Mouse (Mus musculus) heart, postnatal 36 days (tissue): ENCODE data around the gene Slc25a11. TPM values are rescaled to one million over a fixed set of nuclear protein-coding genes. Genes with fewer than 3 reads are reported as not detected.

Source experiments
- DNase-seq, 2 experiments: peaks; one replicate each; pipeline ENCODE4 v3.0.0; 2021 to 2022
- intact Hi-C: fragments of 180-260 bp; cut with DNase I; formaldehyde crosslinking; loops from one replicate; pipeline ENCODE4 v1.15.1; 2025
- total RNA-seq, 2 experiments: library from RNA; stranded (reverse); gene quantifications; 2 replicates each; pipeline ENCODE4 v1.2.3; 2021

Slc25a11 gene
- total RNA-seq, 2 experiments from 2014 or later: 570 to 607 TPM

DNA sequence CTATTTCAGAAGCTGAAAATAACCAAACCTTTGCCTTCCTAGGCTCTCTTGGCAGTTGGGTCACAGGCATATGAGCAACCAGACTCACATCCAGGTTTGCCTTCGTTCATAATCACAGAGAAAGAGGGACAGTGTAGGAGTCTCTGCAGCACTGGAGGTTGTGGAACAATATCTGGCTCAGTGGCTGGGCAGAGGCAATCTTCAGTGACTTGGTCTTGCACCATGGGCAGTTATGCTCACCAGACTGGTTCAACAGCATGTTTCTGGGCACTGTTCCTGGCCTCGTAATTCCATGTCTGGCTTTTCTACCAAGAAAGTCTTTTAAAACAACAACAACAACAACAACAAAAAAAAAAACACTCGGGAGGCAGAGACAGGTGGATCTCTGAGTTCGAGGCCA, 11.7 kb downstream of the Slc25a11 start:
- intact Hi-C loops: no loop called here
- DNase-seq: no peak

GRCm38 (mm10) chr11:70630129-70630528, 17.1 kb downstream of the Slc25a11 start:
- no peak for DNase-seq
- intact Hi-C loops: no loop called here

GRCm38 (mm10) chr11:70629557-70629956, 17.7 kb downstream of the Slc25a11 start:
- DNase-seq: no peak
- intact Hi-C loops: loop anchor here (1.0 kb wide), 1 partner anchor 126 kb away; no protein-coding TSS in a partner anchor

GRCm38 (mm10) chr11:70628431-70628830, 18.8 kb downstream of the Slc25a11 start:
- no peak for DNase-seq
- intact Hi-C loops: no loop called here

GRCm38 (mm10) chr11:70626877-70627276, 20.4 kb downstream of the Slc25a11 start:
- intact Hi-C loops: no loop called here

DNA sequence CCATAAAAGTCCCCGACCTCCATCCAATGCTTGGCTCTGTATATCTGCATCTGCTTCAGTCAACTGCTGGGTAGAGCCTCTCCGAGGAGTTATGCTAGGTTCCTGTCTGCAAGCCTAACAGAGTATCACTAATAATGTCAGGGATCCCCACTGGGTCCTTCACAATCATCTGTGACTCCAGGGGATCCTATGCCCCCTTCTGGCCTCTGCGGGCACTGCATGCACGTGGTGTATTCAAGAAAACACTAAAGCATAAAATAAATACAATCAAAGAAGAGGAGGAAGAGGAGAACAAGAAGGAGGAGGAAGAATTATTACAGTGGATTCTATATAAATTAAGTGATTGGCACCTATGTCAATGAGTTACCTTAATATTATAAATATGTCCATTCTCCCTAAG, 21.8 kb downstream of the Slc25a11 start:
- peak in 1 of 2 experiments; percentile 64 for DNase-seq
- intact Hi-C loops: no loop called here

More at GRCm38 (mm10) chr11:70626877-70627276, 20.4 kb downstream of the Slc25a11 start:
- DNase-seq: no peak

GRCm38 (mm10) chr11:70623053-70623742, 24.1 kb downstream of the Slc25a11 start:
- intact Hi-C loops: no loop called here
- DNase-seq: no peak

DNA sequence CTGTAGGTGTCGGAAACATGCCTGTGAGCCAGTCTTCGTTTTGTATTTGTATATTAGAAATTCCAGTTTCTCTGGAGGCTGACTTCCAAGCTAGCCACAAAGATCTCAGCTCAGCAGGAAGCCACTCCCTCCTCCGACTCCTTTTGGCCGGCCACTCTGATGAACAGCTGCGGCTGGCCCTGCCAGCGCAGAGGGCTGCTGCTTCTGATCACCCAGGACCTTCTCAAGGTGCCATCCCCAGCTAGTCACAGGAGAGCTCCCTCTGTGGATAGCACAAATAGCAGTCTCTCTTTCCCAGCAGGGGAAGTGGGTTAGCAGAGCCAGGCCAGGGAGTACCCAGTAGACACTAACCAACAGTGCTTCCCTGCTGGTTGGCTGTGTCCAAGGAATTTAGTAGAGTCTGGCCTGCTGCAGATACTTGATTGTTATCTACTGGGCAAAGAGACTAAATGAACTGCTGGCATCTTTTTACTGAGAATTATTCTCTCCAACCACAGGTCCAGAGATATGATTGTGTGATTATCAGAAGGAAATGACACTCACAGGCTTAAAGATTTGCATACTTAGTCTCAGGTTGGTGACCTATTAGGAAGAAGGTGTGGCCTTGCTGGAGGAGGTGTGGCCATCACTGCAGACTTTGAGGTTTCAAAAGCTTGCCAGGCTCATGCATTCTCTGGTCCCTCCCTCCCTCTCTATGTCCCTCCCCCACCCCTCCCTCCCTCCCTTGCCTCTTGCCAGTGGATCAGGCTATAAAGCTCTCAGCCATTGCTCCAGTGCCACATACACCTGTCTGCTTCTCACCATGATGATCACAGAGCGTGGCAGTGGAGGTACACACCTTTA, 25.1 kb downstream of the Slc25a11 start:
- intact Hi-C loops: no loop called here
- no peak for DNase-seq

GRCm38 (mm10) chr11:70619101-70619500, 28.2 kb downstream of the Slc25a11 start, which contains the start of gene Chrne:
Chrne (minus strand) TSS chr11:70619216.
- no peak for DNase-seq
- intact Hi-C loops: no loop called here

DNA sequence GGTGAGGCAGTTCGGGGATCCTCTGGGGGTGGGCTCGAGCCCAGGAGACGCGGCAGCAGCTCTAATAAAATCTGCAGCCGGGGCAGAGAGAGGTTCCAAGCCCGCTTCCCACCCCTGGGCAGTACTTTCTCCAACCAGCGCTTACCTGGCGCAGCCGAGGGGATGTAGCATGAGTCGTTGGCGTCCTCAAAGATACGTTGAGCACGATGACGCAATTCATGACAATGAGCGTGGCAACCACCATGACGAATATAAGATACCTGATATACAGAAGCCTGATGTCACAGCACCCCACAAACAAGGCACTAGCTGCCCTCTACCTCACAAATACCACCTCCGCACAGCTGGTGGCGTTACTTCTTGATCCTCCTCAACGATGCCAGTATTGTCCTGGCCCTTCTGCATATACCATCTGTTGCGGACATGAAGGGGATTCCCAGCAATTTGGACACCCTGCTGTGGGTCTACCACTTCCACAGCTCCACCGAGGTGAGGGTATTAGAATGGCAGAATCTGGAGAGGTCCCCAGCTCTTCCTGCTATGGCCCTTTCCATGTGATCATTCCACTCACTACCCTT, 31.7 kb downstream of the Slc25a11 start, which contains the start of gene 4930544D05Rik:
TSS of gene 4930544D05Rik (plus strand) at position 333 of the 578 bp plus-strand sequence.
- DNase-seq: no peak
- intact Hi-C loops: no loop called here

- DNase-seq: peak; percentile 68 to 70
- intact Hi-C loops: no loop called here
Measured at GRCm38 (mm10) chr11:70615074-70615473, 32.2 kb downstream of the Slc25a11 start.

DNA sequence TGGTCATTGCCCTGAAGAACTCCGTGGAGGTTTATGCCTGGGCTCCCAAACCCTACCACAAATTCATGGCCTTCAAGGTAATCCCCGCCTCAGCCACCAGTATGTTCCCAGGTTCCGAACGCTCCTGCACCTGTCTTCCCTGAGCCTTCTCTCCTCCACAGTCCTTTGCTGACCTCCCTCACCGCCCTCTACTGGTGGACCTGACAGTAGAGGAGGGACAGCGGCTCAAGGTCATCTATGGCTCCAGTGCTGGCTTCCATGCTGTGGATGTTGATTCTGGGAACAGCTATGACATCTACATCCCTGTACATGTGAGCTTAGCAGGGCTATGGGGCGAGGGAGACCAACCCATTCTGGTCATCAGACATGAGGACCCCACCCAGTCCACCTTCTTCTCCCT, 34.8 kb downstream of the Slc25a11 start:
- intact Hi-C loops: no loop called here
- no peak for DNase-seq

- DNase-seq: no peak
- intact Hi-C loops: no loop called here
Measured at GRCm38 (mm10) chr11:70610752-70611151, 36.5 kb downstream of the Slc25a11 start.

GRCm38 (mm10) chr11:70608381-70609066, 38.8 kb downstream of the Slc25a11 start:
- intact Hi-C loops: loop anchor here (5.0 kb wide), 1 partner anchor 176 kb away; the partner anchor contains the start of gene Arrb2
- DNase-seq: no peak

GRCm38 (mm10) chr11:70607611-70608010, 39.7 kb downstream of the Slc25a11 start:
- intact Hi-C loops: loop anchor here (5.0 kb wide), 1 partner anchor 175 kb away; the partner anchor contains the start of gene Arrb2

GRCm38 (mm10) chr11:70606717-70607116, 40.6 kb downstream of the Slc25a11 start:
- intact Hi-C loops: loop anchor here (5.0 kb wide), 1 partner anchor 174 kb away; the partner anchor contains the start of gene Arrb2
- no peak for DNase-seq

More at GRCm38 (mm10) chr11:70607611-70608010, 39.7 kb downstream of the Slc25a11 start:
- no peak for DNase-seq

GRCm38 (mm10) chr11:70605024-70605566, 42.2 kb downstream of the Slc25a11 start:
- intact Hi-C loops: loop anchor here (1.0 to 5.0 kb wide), 4 partner anchors 40 to 173 kb away; partner anchors contain the start of genes Arrb2 and Pld2
- peak; percentile 79 to 83 for DNase-seq

DNA sequence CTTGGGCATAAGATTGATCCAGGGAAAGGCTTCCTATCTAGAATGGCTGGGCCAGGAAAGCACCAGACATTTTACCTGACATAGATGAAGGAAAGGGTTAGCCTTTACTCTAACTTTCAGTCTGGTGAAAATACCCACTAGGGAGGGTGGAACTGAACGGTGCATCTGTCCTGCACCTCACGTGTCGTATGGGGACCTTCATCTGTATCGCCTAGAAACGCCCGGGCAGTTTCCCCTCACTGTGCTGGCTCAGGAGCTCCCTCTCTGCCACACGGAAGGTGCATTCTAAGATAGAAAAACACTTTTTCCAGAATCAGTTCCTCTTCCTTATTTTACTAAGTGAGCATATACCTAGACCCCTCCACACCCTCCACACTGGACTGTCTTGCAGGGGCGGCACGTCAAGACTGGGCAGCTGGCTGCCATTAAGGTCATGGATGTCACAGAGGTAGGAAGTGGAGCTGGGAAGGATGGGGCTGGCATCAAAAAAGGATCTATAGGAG, 48.8 kb downstream of the Slc25a11 start:
- intact Hi-C loops: no loop called here
- DNase-seq: no peak

GRCm38 (mm10) chr11:70597301-70597700, 50.0 kb downstream of the Slc25a11 start:
- intact Hi-C loops: no loop called here
- DNase-seq: no peak

DNA sequence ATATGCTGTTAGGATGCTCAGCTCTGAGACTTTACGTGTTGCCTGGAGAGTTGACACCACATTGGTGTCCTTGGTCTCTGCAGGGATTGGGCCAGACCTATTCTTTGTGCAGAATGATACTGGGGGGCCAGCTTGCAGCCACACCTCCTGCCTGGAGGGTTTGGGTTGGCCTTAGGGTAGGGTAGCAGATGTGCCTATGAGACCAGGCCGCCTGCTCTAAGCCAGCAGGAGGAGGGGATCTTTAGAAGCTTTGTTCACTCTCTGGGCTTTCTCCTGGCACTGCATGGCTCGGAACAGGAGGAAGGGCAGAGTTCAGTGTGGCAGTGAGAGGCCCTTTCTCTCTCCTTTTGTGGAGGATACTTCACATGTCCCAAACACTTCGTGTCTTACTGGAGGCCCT, 51.2 kb downstream of the Slc25a11 start:
- intact Hi-C loops: no loop called here

More for the DNA sequence above, 51.2 kb downstream of the Slc25a11 start:
- DNase-seq: no peak
